Mouse (Mus musculus): Measurements from ENCODE around the gene Nprl3. TPM values are rescaled to one million over a fixed set of nuclear protein-coding genes. Genes with fewer than 3 reads are reported as not detected.
"Not testable (repeated sequence)": the region's sequence is repeated elsewhere in the genome, so short reads cannot be mapped to it uniquely, and the experiment has no call there.

The Nprl3 gene
- total RNA-seq, 4 experiments from 2014 or later: 72.8 to 122 (median 105) TPM

DNA sequence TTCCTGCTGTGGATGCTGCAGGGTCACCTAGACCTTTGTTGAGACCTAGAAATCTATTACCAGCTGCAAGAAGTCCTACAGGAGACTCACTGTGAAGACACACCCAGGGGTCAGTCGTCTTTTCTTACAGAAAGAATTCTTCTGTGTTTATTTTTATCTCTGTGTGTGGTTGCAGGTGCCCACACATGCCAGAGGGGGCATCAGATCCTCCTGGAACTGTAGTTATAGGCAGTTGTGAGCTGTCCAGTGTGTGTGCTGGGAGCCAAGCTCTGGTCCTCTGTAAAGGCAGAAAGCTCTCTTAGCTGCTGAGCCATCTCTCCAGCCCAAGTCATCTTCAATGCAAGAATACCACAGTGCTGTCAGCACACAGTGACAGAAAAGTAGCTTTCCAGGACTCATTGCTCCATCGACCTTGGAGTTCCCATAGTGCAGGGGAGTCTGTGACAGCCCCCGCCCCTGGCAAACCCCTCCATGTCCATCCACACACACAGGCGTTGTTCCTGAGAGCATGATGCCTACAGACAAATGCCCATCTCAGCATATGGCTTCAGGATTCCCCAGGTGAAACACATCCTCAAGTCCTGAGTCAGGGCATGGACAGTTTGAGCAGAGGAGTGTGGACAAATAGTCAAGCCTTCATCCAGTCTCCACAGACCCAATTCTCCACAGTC is 44.1 kb downstream of the Nprl3 start:
- DNase-seq: no peak

DNA sequence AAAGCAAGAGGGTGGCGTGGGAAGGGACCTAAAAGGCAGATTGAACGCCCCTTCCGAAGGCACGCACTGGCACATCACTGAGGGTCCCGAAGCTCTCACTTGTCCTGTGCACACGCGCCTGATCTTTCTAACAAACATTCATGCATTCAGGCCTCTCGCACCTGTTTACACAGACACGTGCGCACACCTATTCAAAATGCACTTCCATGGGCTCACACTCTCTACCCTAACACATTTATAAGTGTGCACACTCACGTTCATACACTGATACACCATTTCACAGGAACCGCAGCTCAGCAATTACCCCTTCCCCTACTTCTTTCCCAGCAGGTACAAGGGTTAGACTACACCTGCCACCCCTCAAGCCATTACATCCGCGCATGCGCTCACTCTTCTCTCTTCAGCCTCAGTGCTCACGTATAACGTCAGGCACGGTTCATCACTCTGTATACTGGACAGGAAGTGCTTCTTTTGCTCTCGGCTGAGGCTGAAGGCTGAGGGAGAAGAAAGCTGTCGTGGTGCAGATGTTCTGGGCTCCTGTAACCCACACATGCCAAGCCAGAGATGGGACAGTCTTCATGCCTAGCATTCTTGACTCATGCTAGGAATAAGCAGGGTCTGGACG is 44.8 kb downstream of the Nprl3 start:
- DNase-seq: no peak

DNA sequence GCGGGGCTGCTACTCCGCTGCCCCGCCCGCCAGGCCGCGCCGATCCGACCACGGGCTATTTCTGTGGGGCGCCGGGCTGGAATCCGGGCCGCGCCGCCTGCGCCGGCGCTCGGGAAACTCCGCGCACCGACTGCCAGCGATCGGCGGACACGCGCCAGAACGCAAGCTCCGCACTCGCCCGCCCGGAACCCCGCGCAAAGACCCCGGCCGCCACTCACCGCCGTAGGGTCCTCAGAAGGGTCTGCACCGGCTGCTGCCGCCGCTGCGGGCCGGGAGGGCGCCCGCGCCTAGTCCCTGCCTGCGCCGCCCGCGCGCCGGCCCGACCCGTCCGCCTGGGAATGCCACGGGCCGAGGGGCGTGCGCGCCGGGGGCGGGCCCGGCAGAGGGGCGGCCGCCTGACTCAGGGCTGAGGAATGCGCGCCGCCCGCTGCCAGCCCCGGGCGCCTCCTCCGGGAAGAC is 45.5 kb downstream of the Nprl3 start, which contains the start of gene Rhbdf1:
Rhbdf1 (minus strand) TSS at position 350 of the 459 bp plus-strand sequence.
- DNase-seq: no peak

DNA sequence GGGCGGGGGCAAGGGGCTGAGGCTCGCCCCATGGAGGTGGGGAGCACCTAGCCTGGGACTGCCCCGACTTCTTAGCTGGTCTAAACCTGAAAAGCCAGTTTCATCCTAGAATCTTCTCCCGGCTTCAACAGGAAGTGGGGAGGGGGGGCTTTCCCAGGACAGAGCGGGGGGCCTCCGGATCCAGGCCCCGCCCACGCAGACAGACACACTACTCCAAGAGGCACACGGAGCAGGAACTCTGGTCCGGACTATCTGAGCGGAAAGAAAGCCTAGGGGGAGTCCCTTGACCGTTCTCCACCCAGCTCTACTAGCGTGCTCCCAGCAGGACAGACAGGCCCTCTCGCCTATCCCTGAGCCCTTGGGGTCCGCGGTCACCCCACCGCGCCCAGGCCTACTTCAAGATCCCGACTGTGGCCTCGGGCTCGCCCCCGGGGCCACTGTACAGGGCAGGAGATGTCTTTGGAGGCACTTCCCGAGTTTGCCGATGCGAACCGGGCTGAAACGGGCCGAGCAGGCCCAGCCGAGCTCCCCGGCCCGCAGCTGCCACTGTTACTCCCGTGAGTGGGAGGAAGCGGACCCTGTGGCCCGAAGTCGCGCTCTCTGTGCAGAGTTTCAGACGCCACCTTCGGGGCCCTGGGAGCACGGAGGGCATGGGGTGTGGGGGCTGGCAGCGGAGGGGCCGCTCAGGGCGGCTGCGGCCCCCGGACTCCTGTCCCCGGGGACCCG is 46.1 kb downstream of the Nprl3 start:
- DNase-seq: no peak

DNA sequence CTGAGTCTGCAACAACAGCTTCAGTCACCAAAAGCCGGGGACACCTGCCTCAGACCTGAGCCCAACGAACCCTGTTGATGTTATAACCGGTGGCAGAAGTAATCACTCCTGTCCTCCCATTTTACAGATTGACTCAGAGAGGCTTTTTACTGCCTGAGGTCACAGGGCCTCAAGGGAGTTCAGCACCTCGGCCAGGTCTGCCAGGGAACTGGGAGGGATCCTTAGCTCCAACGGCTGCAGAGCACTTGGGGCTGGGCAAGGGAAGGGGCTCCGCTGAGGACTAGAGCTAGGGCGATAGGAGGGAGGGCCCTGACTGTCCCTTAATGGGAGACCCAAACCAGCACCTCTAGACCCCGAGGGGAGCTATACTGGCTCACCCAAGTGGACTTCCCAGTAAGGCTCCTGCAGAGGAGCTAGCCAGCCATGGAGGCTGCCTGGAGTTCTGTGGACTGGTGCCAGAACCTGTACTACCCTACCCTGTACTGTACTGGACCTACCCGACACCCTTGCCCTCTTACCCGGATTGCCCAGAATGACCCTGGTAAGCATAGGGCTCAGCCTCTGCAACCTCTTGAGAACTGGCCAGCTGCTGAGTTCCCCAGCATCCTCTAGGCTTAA is 46.8 kb downstream of the Nprl3 start:
- DNase-seq: no peak

DNA sequence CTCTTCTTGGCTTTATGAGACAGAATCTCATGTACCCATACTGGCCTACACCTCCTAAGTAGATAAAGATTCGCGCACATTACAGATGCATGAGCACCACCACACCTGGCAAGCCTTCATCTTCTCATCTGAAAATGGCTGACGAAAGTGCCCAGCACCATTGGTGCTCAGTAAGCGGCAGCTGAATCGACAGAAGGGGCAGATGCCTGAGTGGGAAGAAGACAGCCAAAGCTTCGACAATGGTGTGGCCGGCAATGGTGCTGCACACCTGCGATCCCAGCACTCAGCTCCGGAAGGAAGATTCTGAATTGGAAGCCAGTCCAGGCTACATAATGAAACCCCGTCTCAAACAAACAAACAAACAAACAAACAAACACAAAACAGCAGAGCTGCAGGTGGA is 48.2 kb downstream of the Nprl3 start:
- no peak for DNase-seq

DNA sequence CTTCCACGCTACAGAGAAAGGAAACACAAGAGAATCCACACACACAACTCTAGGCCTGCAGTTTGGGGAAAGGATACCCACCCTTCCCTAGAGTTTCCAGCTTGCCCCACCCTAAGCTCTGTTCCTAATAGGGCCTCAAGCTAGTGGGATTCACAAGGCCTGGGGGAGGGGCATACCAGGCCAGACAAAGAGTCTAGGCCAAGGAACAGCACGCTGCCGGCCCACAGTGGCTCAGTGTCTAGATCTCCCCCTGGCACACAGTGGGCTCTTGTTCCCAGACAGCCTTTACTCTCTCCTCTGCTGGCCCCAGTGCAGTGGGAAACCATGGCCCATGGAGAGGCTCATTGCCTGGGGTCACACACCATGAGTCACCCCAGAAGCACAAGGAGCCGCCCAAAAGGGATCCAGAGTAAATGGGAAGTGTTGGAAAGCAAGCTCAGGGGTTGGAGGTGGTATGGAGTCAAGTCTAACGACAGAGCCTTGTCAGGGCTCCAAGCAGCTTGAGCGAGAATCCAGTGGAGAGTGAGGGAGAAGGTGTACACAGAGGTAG is 48.9 kb downstream of the Nprl3 start:
- no peak for DNase-seq

DNA sequence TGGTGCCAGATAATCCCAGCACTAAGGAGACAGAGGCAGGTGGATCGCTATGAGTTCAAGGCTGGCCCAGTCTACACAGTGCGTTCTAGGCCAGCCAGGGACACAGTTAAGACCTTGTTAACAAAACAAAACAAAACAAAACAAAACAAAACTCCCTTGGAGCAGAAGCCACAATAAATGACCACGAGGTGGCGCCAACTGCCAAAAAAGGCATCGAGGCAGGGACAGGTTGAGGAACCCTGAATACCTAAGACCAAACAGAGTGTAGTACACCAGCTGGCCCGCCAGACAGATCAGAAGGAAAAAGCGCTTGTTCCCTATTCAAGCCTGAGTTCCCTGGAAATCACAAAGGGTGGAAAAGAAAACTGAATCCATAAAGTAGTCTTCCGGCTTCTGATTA is 50.7 kb downstream of the Nprl3 start:
- DNase-seq: no peak

DNA sequence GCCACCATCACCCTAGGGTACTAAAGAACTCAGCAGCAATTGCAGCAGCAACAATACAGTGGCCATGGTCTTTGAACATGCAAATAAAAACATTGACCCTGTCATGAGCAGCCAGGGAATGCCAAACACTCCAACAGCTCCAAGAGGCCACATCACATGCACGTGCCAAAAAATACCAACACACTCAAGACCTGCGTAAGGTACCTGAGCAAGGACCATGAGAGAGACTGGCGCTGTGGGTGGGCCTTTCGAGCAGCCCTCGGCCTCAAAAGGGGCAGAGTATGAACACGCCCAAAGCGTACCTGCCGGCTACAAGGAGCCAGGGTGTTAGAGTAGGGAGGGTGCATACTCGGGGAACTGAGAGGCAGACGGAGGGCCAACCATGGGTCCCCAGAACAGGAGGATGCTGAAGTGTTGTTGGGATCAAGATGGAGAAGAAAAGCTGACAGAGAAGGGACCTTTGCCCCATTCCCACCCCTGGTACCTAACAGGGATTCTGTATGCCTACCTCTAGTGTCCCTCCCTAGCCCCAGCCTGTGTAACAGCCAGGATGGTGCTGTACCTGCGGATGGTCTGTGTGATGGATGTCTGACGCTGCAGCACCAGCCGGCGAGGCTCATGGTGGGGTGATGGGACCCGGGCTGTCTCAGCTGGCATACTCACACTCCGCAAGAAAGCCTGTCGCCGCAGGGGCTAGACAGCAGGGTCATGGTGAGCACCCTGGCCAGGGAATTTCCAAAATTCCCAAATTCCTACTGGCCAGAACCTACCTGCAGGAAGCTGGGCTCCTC is 51.9 kb downstream of the Nprl3 start:
- DNase-seq: no peak

DNA sequence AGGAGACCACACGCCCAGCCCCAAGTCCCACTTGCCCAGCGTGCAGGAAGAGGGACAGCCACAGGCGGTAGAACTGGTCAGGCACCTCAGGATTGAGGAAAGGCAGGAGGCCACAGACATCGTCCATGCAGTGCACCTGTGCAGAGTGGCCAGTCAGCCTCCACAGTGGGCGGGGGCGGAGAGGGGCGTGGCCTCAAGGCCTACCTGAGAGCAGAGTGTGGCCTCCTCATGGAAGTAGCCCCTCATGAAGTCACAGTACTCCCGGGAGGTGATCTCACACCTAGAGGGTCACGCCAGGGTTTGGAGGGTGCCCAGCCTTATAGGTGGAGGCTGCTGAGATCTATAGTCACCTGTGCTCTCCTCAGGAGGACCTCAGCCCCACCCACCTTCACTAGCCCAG is 56.9 kb downstream of the Nprl3 start:
- DNase-seq: no peak

DNA sequence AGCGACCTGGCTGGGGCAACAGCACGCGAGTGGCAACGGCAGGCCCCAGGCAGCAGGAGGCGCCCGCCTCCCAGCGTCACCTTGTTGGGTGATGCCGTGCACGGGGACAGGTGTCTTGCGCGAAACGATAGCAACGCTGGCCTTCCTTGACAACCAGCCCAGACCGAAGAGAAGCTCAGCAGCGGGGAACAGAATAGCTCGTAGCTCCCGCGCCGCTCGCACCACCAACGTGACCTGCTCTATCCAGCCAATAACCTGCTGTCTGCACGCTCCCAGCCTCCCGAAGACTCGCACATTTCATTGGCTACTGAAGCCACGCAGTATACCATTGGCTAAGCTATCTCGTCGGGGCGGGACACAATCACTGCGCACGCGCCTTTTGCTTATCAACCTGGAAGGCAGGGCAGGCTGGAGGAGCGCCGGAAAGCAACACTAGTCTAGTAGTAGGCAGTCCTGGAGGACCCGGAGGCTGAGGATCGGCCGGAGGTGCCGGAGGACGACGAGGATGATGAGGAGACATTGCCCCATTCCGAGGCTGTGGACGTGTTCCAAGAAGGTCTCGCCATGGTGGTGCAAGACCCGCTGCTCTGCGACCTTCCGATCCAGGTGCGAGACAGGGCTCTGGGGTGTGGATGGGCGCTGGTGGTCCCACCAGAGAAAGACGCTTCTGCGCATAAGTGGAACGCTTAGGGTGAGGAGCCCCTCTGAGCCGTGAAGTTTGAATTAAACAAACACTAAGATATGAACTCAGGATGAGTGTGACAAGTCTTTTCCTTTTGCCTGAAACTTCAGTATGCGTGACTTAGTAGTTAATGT is 62.2 kb downstream of the Nprl3 start, which contains the start of gene Snrnp25:
Snrnp25 (plus strand) TSS at position 358 of the 816 bp plus-strand sequence.
- DNase-seq: peak; percentile 97

DNA sequence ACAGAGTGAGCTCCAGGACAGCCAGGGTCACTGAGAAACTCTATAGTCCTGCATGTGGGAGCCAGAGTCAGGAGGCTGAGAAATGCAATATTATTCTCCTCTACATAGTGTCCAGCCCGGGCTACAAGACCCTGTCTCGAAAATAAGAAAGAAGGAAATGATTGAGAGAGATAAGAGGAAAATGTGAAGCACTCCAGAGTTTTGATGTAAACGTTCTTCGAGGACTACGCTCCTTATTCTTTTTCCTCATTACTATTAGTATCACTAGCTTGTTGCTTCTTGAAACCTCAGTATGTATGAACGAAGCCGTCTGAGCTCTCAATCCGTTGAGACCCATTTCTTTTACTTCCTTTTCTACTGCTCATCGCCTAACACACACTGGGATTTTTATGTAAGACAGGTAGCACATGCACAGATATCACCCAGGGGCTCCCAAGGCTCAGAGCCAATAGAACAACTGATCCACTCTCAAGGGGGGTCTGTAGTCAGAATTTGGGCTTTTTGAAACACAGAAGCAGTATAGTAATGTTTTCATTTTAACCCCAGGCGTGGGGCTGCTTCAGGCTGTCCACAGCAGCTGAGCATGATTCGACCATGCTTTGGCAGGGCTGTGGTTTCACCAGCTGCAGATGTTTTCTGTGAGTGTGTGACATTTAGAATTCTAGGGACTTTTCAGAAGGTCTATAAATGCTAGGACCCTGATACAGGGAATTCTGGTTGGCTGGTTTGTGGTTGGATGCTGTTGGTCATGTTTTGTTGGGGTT is 65.4 kb downstream of the Nprl3 start:
- DNase-seq: no peak

DNA sequence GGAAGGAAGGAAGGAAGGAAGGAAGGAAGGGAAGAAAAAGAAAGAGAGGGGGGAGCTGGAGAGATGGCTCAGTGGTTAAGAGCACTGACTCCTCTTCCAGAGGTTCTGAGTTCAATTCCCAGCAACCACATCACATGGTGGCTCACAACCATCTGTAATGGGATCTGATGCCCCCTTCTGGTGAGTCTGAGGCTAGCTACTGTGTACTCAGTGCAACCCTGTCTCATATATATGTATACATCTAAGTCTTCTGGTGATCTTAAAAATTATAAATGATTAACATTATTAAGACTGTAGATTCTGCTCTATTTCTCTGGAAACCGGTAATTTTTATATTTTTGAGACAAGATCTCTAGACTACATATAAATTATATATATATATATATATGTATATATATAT is 66.5 kb downstream of the Nprl3 start:
- DNase-seq: not testable (repeated sequence)

DNA sequence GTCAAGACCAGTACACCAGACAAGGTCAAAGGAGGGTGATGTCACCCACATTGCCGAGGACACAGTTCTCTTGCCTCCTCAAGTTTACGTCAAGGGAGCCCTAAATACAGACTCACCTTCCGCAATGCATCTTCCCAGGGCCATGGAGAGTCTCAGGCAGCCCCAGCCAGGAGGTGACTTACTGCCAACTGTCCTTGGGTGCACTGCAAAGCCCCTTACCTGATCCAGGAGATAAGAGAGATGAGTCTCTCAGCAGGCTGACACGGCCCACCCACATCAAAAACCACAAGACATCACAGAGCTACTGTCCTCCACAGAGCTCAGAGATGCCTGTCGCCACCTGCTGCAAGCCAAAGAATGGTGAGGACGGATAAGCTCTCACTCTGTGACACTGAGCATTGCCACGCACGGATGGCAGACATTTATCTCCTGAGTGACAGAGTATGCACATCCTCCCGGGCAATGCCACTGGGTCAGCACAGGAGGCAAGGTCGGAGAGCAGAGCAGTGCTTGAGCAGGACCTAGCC is 67.4 kb downstream of the Nprl3 start, which contains the start of gene Il9r:
Il9r (minus strand) TSS at position 205 of the 527 bp plus-strand sequence.
- peak; percentile 68 for DNase-seq

DNA sequence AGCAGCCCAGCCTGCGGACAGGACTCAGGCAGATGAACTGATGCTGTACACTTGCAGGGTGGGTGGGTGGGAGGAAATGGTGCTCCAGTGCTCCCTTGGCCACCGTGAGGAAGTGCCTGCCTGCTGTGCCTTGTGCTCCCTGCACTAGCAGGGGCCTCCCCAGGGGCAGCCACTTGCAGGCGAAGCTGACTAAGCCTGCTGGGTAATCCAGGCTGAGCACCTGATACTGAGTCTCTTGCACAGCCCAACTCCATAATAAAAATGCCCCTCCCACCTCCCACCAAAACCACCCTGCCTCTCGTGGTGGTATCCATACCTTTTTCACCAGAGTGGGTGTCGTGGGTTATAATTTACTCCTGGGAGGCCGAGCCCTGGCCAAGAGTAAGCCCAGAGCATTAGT is 68.3 kb downstream of the Nprl3 start:
- DNase-seq: no peak

DNA sequence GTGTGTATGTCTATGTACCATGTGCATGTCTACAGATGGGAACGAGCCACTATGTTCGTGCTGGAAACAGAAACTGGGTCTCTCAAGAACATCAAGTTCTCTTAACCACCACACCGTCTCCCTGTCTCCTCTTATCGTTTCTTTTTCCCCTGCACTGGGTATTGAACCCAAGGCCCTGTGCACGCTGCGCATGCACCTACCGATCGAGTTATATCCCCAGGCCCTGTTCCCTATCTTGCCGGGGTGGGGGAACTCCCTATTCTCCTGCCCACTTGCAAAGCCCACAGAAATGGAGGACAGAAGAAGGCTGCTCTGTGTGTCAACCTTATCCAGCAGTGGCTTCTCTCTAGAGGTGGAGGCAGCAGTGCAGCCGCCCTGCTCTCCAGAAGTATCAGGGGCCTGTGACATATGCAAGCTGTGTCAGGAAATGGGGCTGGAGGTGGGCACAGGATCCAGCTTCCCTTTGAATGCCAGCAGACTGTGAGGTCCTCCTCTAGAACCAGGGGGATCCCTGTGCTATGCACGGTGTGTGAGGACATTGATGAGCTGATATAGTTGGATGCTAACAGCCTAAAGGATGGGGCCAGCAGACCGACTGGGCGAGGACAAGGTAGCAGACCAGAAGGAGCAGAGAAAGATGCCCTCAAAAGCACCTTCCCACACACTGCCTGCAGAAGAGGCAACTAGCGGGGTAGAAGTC is 69.1 kb downstream of the Nprl3 start:
- no peak for DNase-seq

DNA sequence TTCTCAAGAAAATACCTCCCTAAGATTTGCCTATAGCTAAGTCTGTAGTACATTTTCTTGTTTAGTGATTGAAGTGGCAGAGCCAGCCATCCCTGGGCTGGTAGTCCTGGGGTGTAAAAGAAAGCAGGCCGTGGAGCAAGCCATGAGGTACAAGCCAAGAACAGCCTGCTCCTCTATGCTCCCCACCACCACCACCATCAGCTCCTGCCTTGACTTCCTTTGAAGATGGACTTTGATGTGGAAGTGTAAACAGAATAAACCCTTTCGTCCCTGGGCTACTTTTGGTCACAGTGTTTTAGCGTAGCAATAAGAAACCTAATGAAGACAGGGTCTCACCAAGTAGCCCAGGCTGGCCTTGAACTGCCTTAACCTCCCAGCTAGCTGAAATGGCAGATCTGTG is 69.7 kb downstream of the Nprl3 start:
- no peak for DNase-seq

DNA sequence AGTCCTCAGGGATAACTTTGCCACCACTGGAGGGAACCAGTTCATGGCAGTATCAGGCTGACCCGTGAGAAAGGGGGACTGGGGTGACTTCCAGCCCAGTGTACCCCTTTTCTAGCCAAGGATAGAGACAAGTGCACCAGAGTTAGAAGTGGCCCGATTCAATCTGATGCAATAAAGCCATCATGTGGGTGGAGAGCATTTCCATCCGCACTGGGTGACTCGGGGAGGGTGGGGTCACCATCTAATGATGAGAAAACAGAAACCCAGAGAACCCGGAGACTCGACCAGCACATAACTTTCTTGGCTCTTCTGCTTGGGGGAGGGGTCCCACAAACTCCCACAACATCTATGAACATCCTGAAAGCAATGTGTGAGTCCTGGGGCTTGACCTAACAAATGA is 70.8 kb downstream of the Nprl3 start:
- DNase-seq: no peak

DNA sequence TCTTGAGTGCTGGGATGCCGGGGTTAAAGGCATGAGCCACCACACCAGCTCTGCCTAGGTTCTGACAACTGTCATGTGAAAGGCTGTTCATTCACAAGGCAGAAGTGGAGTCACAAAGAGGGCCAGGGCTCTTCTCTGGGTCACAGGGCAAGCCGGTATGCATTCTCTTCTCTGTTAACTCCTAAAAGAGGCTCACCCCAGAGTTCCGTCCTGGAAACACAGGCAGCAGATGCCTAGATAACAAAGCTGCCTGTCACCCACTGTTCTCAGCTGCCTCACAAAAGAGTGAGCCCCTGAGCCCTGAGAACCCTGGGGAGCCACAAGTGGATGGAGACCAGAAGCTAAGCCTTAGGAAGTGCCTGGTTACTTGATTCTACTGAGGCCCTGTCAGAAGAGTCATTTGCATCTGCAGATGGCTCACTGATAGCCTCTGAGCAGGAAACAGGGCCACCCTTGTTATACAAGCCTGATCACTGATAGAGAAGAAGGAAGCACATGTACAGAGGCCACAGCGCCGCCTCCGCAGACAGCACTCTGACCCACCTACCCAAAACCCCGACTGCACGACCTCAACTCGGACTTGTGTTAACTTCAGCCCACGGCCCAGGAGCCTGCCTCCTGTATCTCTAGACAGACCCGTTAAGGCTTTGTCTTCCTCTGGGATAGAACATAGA is 71.5 kb downstream of the Nprl3 start:
- DNase-seq: no peak
